Mouse (Mus musculus): ENCODE data around the gene Tcf7l2.

GRCm38 (mm10) chr19:55842046-55842445 lies 100.4 kb downstream of the Tcf7l2 start:
- no peak for TF ChIP-seq CTCF (IDR thresholded peaks at IDR 0.05; ENCODE audit: low read depth)
- TF ChIP-seq EP300 (IDR thresholded peaks at IDR 0.05; ENCODE audit: low read depth), result no peak

All from liver, embryonic 14.5 days (tissue).